Mouse (Mus musculus) MEL (cell line): ENCODE measurements around the gene Dlg2. TPM values are rescaled to one million over a fixed set of nuclear protein-coding genes. Genes with fewer than 3 reads are reported as not detected.

Experiments used
- DNase-seq: peaks from one replicate; pipeline ENCODE4 v3.0.0; 2011; ENCODE audit warnings: low read depth, low spot score
- H3K27ac ChIP-seq: 2 replicates; pipeline ENCODE4 v1.5.1; 2012; ENCODE audit warnings: low read depth, mild to moderate bottlenecking, control low read depth, low read length, moderate library complexity; ENCODE audit not compliant: control insufficient read depth
- H3K27me3 ChIP-seq, 2 experiments: fragments of 150-350 bp in 1 of 2; sonication (generic) in 1 of 2; 2 replicates each; pipeline ENCODE4 v1.6.1; 2012; ENCODE audit warnings: low read length in 2 of 2, mild to moderate bottlenecking in 2 of 2, improper control_type of control experiment in 1 of 2, moderate library complexity in 1 of 2; ENCODE audit not compliant: insufficient read depth in 2 of 2, control insufficient read depth in 1 of 2
- H3K36me3 ChIP-seq, 2 experiments: 2 replicates each; pipeline ENCODE4 v1.6.1; 2012 to 2014; ENCODE audit warnings: low read length in 2 of 2, improper control_type of control experiment in 1 of 2, inconsistent platforms in 1 of 2, mild to moderate bottlenecking in 1 of 2; ENCODE audit not compliant: insufficient read depth in 2 of 2, control insufficient read depth in 1 of 2
- H3K4me1 ChIP-seq, 2 experiments: fragments of 150-350 bp in 1 of 2; sonication (generic) in 1 of 2; 2 replicates each; pipeline ENCODE4 v1.6.1; 2012; ENCODE audit warnings: low read length in 2 of 2, improper control_type of control experiment in 1 of 2, mild to moderate bottlenecking in 1 of 2; ENCODE audit not compliant: insufficient read depth in 2 of 2, control insufficient read depth in 1 of 2
- H3K4me3 ChIP-seq, 2 experiments: fragments of 150-350 bp in 1 of 2; sonication (generic) in 1 of 2; 2 replicates each; pipeline ENCODE4 v1.5.1; 2012; ENCODE audit warnings: low read depth in 2 of 2, low read length in 2 of 2, mild to moderate bottlenecking in 2 of 2, moderate library complexity in 2 of 2, control low read depth in 1 of 2, improper control_type of control experiment in 1 of 2; ENCODE audit not compliant: control insufficient read depth in 1 of 2, insufficient read depth in 1 of 2
- H3K79me2 ChIP-seq: 2 replicates; pipeline ENCODE4 v1.6.1; 2012; ENCODE audit warnings: mild to moderate bottlenecking, low read length, moderate library complexity; ENCODE audit not compliant: control insufficient read depth, poor library complexity, insufficient read depth
- H3K9ac ChIP-seq: 2 replicates; pipeline ENCODE4 v1.6.1; 2012; ENCODE audit warnings: low read depth, mild to moderate bottlenecking, control low read depth, low read length, moderate library complexity; ENCODE audit not compliant: control insufficient read depth, poor library complexity, severe bottlenecking
- H3K9me3 ChIP-seq: fragments of 150-350 bp; sonication (generic); replicated peaks from 2 replicates; pipeline ENCODE4 v1.6.1; 2012; ENCODE audit warnings: mild to moderate bottlenecking, low read length, improper control_type of control experiment, moderate library complexity; ENCODE audit not compliant: insufficient read depth
- CHD1 ChIP-seq: IDR thresholded peaks from 2 replicates; pipeline ENCODE4 v1.6.1; 2012; ENCODE audit warnings: low read depth, mild to moderate bottlenecking, inconsistent platforms, low read length, improper control_type of control experiment
- CHD2 ChIP-seq: IDR thresholded peaks from 2 replicates; pipeline ENCODE4 v1.6.1; 2011; ENCODE audit warnings: low read length, improper control_type of control experiment
- ELF1 ChIP-seq: IDR thresholded peaks from 2 replicates; pipeline ENCODE4 v1.6.1; 2014; ENCODE audit warnings: low read depth, mild to moderate bottlenecking, inconsistent platforms, low read length, improper control_type of control experiment, moderate library complexity
- ETS1 ChIP-seq: IDR thresholded peaks from 2 replicates; pipeline ENCODE4 v1.6.1; 2012; ENCODE audit warnings: low read depth, mild to moderate bottlenecking, inconsistent platforms, low read length, improper control_type of control experiment, moderate library complexity
- HCFC1 ChIP-seq: IDR thresholded peaks from 2 replicates; pipeline ENCODE4 v1.6.1; 2012; ENCODE audit warnings: low read depth, mild to moderate bottlenecking, inconsistent platforms, low read length, improper control_type of control experiment, moderate library complexity
- JUND ChIP-seq: IDR thresholded peaks from 2 replicates; pipeline ENCODE4 v1.6.1; 2011; ENCODE audit warnings: low read depth, mild to moderate bottlenecking, improper control_type of control experiment, low read length
- KAT2A ChIP-seq: conservative IDR thresholded peaks from 2 replicates; pipeline ENCODE4 v1.6.1; 2012; ENCODE audit warnings: low read depth, low read length, improper control_type of control experiment, inconsistent platforms
- MAX ChIP-seq: IDR thresholded peaks from 2 replicates; pipeline ENCODE4 v1.6.1; 2011; ENCODE audit warnings: low read length, improper control_type of control experiment
- MAZ ChIP-seq: IDR thresholded peaks from 2 replicates; pipeline ENCODE4 v1.6.1; 2012; ENCODE audit warnings: low read depth, mild to moderate bottlenecking, inconsistent platforms, low read length, improper control_type of control experiment
- MXI1 ChIP-seq: IDR thresholded peaks from 2 replicates; pipeline ENCODE4 v1.6.1; 2011; ENCODE audit warnings: mild to moderate bottlenecking, low read depth, low read length, improper control_type of control experiment
- MYB ChIP-seq: IDR thresholded peaks from 2 replicates; pipeline ENCODE4 v1.6.1; 2011; ENCODE audit warnings: mild to moderate bottlenecking, low read depth, low read length, improper control_type of control experiment
- NELFE ChIP-seq: IDR thresholded peaks from 2 replicates; pipeline ENCODE4 v1.6.1; 2011; ENCODE audit warnings: low read depth, low read length, improper control_type of control experiment
- NRF1 ChIP-seq: IDR thresholded peaks from 2 replicates; pipeline ENCODE4 v1.6.1; 2014; ENCODE audit warnings: low read depth, mild to moderate bottlenecking, inconsistent platforms, low read length, improper control_type of control experiment, moderate library complexity; ENCODE audit not compliant: poor library complexity, insufficient read depth, severe bottlenecking
- POLR2AphosphoS5 ChIP-seq: IDR thresholded peaks from 2 replicates; pipeline ENCODE4 v1.6.1; 2012; ENCODE audit warnings: low read depth, borderline replicate concordance, mild to moderate bottlenecking, inconsistent platforms, low read length, moderate library complexity, mixed read lengths
- RAD21 ChIP-seq: IDR thresholded peaks from 2 replicates; pipeline ENCODE4 v1.6.1; 2011; ENCODE audit warnings: mild to moderate bottlenecking, low read depth, low read length, improper control_type of control experiment
- RCOR1 ChIP-seq: IDR thresholded peaks from 2 replicates; pipeline ENCODE4 v1.6.1; 2012; ENCODE audit warnings: low read depth, mild to moderate bottlenecking, inconsistent platforms, low read length, improper control_type of control experiment
- SMC3 ChIP-seq: IDR thresholded peaks from 2 replicates; pipeline ENCODE4 v1.6.1; 2011; ENCODE audit warnings: low read depth, low read length, improper control_type of control experiment
- TBP ChIP-seq: IDR thresholded peaks from 2 replicates; pipeline ENCODE4 v1.8.0; 2011; ENCODE audit warnings: low read depth, low read length, improper control_type of control experiment
- TCF12 ChIP-seq: IDR thresholded peaks from 2 replicates; pipeline ENCODE4 v1.6.1; 2014; ENCODE audit warnings: low read depth, mild to moderate bottlenecking, inconsistent platforms, low read length, improper control_type of control experiment, moderate library complexity
- ZNF384 ChIP-seq: IDR thresholded peaks from 2 replicates; pipeline ENCODE4 v1.6.1; 2012; ENCODE audit warnings: low read depth, mild to moderate bottlenecking, inconsistent platforms, low read length, improper control_type of control experiment
- polyA plus RNA-seq, 2 experiments: library from polyadenylated mRNA; stranded (reverse) in 1 of 2; unstranded in 1 of 2; fragments of >175 nt in 1 of 2; fragments of >200 nt in 1 of 2; gene quantifications; 2 replicates each; pipeline versions ENCODE4 v1.2.1 to v1.2.4; 2012; ENCODE audit warnings: low replicate concordance in 2 of 2, low read depth in 1 of 2; ENCODE audit not compliant: insufficient read length in 2 of 2, insufficient read depth in 1 of 2, missing spikeins in 1 of 2
- total RNA-seq: library from RNA; depleted of rRNA; stranded (reverse); fragments of 300-350 nt; gene quantifications from 2 replicates; pipeline ENCODE4 v1.2.3, GENCODE M21; 2012

The Dlg2 gene
- total and polyA plus RNA-seq, 3 experiments, result 0.04 TPM; not detected in 2

DNA sequence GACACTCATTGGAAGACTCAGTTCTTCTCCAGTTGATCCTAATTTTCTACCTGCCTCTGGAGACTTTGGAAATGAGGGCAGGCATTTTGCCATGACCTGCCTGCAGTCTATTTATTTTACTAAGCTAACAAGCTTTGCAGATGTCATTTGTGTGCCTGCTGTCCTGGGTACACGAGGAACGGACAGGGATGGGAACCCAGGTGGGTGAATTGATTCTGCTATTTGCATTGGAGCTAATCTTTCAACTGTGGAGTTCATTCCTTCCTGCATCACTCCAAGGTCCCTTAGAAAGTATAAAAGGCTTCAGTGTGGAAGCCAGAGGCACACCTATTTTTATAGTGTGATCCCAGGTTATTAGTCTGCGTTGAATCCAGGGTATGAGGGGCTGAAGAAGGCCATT, 406.3 kb downstream of the Dlg2 start:
- Histone ChIP-seq H3K36me3 (no peaks in the 10 kb centered on the region), H3K4me1 (no peaks in the 10 kb centered on the region), H3K27me3 (no peaks in the 10 kb centered on the region), H3K9ac (no peak overlapping the region), H3K79me2 (no peaks in the 10 kb centered on the region), H3K9me3 (no peaks in the 10 kb centered on the region), H3K27ac (no peak overlapping the region), H3K4me3 (no peak overlapping the region)
- DNase-seq, result no peak
- TF ChIP-seq POLR2AphosphoS5 (no peak), MYB (no peak), TCF12 (no peak), JUND (no peak), RAD21 (no peak), MAX (no peak), ZNF384 (no peak), SMC3 (no peak), KAT2A (no peak), NRF1 (no peak), CHD1 (no peak)

DNA sequence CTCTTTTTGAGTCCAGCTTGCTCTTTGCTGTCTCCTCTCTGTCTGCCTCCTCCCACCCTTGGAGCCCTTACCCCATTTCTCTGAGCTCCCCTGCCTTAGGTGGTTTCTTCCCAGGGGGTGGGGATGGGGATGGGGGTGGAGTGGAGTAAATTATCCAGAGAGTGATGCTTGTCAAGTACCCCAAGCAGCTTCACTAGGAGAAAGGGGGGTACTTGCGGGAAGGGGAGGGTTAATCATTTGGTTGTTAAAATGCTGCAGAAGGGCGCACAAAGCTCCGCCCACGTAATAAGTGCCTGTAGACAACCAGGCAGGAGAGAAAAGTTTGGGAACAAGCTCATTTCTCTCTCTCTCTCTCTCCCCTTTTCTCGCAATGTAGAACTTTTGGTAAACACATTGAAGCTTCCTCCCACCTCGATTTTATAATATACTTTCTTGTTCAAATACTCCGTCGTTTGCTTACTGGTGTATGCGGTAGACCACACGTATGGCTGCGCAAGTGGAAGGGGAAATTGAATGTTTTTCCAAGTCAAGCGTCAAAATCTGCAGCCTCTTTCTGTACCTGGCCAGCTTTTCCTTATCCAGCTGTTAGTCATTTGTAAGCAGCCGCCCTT, 410.0 kb downstream of the Dlg2 start:
- no peak overlapping the region for H3K9ac ChIP-seq
- no peak overlapping the region for H3K4me3 ChIP-seq
- H3K4me1 ChIP-seq, result no peaks in the 10 kb centered on the region
- H3K36me3 ChIP-seq, result no peaks in the 10 kb centered on the region
- no peaks in the 10 kb centered on the region for H3K27me3 ChIP-seq
- no peak overlapping the region for H3K27ac ChIP-seq
- TF ChIP-seq MXI1 (no peak), NRF1 (no peak), SMC3 (no peak), CHD2 (no peak), CHD1 (no peak), ETS1 (no peak), MAZ (no peak), RCOR1 (no peak), NELFE (no peak), HCFC1 (no peak), KAT2A (no peak), ZNF384 (no peak), TBP (no peak), TCF12 (no peak), MYB (no peak), ELF1 (no peak)
- H3K79me2 ChIP-seq, result no peaks in the 10 kb centered on the region
- H3K9me3 ChIP-seq, result no peaks in the 10 kb centered on the region
- DNase-seq, result no peak
